Mouse (Mus musculus) heart, postnatal 0 days (tissue): ENCODE measurements around the gene Kcnj6. TPM values are rescaled to one million over a fixed set of nuclear protein-coding genes. Genes with fewer than 3 reads are reported as not detected.

Source experiments
- ATAC-seq: fragments of 200-750 bp; cut with Nextera tagmentation; 2 replicates; pipeline ENCODE4 v1.8.0; 2017; ENCODE audit warnings: low read depth, moderate number of reproducible peaks, moderate library complexity; ENCODE audit not compliant: insufficient read depth
- DNase-seq: peaks from one replicate; pipeline ENCODE4 v3.0.0-alpha.2; 2016; ENCODE audit warnings: low spot score
- H3K27ac ChIP-seq: fragments of 300-500 bp; sonication (generic); 2 replicates; pipeline ENCODE4 v1.5.1; 2014; ENCODE audit warnings: low read depth, mild to moderate bottlenecking
- H3K27me3 ChIP-seq: fragments of 300-500 bp; sonication (generic); 2 replicates; pipeline ENCODE4 v1.6.1; 2014; ENCODE audit warnings: low read length, mixed read lengths; ENCODE audit not compliant: control insufficient read depth, insufficient read depth
- H3K36me3 ChIP-seq: fragments of 300-500 bp; sonication (generic); replicated peaks from 2 replicates; pipeline ENCODE4 v1.6.1; 2014; ENCODE audit warnings: low read length, mixed read lengths; ENCODE audit not compliant: control insufficient read depth, insufficient read depth
- H3K4me1 ChIP-seq: fragments of 300-500 bp; sonication (generic); 2 replicates; pipeline ENCODE4 v1.6.1; 2014; ENCODE audit warnings: antibody characterized with exemption; ENCODE audit not compliant: control insufficient read depth, insufficient read depth
- H3K4me2 ChIP-seq: fragments of 300-500 bp; sonication (generic); 2 replicates; pipeline ENCODE4 v1.6.1; 2014; ENCODE audit warnings: low read depth, mild to moderate bottlenecking, low read length, moderate library complexity
- H3K4me3 ChIP-seq: fragments of 300-500 bp; sonication (generic); 2 replicates; pipeline ENCODE4 v1.5.1; 2014; ENCODE audit warnings: low read depth, low read length
- H3K9ac ChIP-seq: fragments of 300-500 bp; sonication (generic); replicated peaks from 2 replicates; pipeline ENCODE4 v1.6.1; 2014; ENCODE audit warnings: low read depth, low read length, mixed read lengths
- H3K9me3 ChIP-seq: fragments of 300-500 bp; sonication (generic); replicated peaks from 2 replicates; pipeline ENCODE4 v1.6.1; 2016; ENCODE audit warnings: low read length; ENCODE audit not compliant: control insufficient read depth
- CTCF ChIP-seq: IDR thresholded peaks from 2 replicates; pipeline ENCODE4 v1.5.1; 2016; ENCODE audit warnings: antibody characterized with exemption, control low read depth, low read depth
- EP300 ChIP-seq: IDR thresholded peaks from 2 replicates; pipeline ENCODE4 v1.6.1; 2016; ENCODE audit warnings: antibody characterized with exemption, low read depth
- WGBS: fragments of 180-500 bp; shearing (Covaris S2); extraction: QIAGEN DNeasy Blood & Tissue Kit; methylation state at CpG from one replicate; pipeline ENCODE4 v1.1.7; 2014; 5-methylcytosine and 5-hydroxymethylcytosine counted together
- polyA plus RNA-seq: library from polyadenylated mRNA; unstranded; fragments of >200 nt; fragmentation: Nextera tagmentation; extraction: Ambion mirVana; gene quantifications from 2 replicates; pipeline ENCODE4 v1.2.1, GENCODE M21; 2015
- total RNA-seq: library from RNA; depleted of rRNA; stranded (reverse); fragments of >200 nt; gene quantifications from 2 replicates; pipeline ENCODE4 v1.2.3, GENCODE M21; 2014; ENCODE audit warnings: low replicate concordance

Gene Kcnj6
- total and polyA plus RNA-seq, 2 experiments from 2014 or later = not detected

- no peaks in the 10 kb centered on the region for H3K4me1 ChIP-seq
- DNase-seq (peak; percentile 49), ATAC-seq (no peak)
- WGBS = 18% methylated on average over 13 of the region's 13 CpGs
- H3K4me3 ChIP-seq = no peak overlapping the region
- TF ChIP-seq CTCF (peak; percentile 20; the same call in 1 of the 2 replicates), EP300 (no peak)
- no peaks in the 10 kb centered on the region for H3K36me3 ChIP-seq
- H3K27ac ChIP-seq = no peak overlapping the region
- H3K4me2 ChIP-seq = no peak overlapping the region
- no peak overlapping the region for H3K9ac ChIP-seq
- H3K9me3 ChIP-seq = no peaks in the 10 kb centered on the region
- H3K27me3 ChIP-seq = peaks cover 31% of the 10 kb centered on the region
These were observed 1.9 kb downstream of the Kcnj6 start for GRCm38 (mm10) chr16:94995542-94996131.

GRCm38 (mm10) chr16:94994924-94995323, 2.6 kb downstream of the Kcnj6 start:
- no peak for TF ChIP-seq CTCF
- TF ChIP-seq EP300 = no peak
- Histone ChIP-seq H3K9me3 (no peaks in the 10 kb centered on the region), H3K36me3 (no peaks in the 10 kb centered on the region), H3K27ac (no peak overlapping the region), H3K9ac (no peak overlapping the region), H3K4me3 (no peak overlapping the region), H3K4me2 (no peak overlapping the region), H3K27me3 (peaks cover 31% of the 10 kb centered on the region), H3K4me1 (no peaks in the 10 kb centered on the region)
- DNase-seq (no peak), ATAC-seq (no peak)
- 43% methylated on average over 4 of the region's 4 CpGs for WGBS

- no peak overlapping the region for H3K27ac ChIP-seq
- no peaks in the 10 kb centered on the region for H3K9me3 ChIP-seq
- H3K4me1 ChIP-seq = no peaks in the 10 kb centered on the region
- H3K4me2 ChIP-seq = no peak overlapping the region
- no peak for ATAC-seq
- H3K4me3 ChIP-seq = no peak overlapping the region
- TF ChIP-seq CTCF (no peak), EP300 (no peak)
- DNase-seq = no peak
- 58% methylated on average over 3 of the region's 3 CpGs for WGBS
- no peaks in the 10 kb centered on the region for H3K36me3 ChIP-seq
- no peak overlapping the region for H3K9ac ChIP-seq
- peaks cover 31% of the 10 kb centered on the region for H3K27me3 ChIP-seq
These were observed 3.4 kb downstream of the Kcnj6 start for GRCm38 (mm10) chr16:94994148-94994547.

- TF ChIP-seq CTCF = no peak
- no peak for TF ChIP-seq EP300
- Histone ChIP-seq H3K4me3 (no peak overlapping the region), H3K4me1 (no peaks in the 10 kb centered on the region), H3K4me2 (no peak overlapping the region), H3K9ac (no peak overlapping the region), H3K27me3 (no peaks in the 10 kb centered on the region), H3K27ac (no peak overlapping the region), H3K36me3 (no peaks in the 10 kb centered on the region), H3K9me3 (no peaks in the 10 kb centered on the region)
- DNase-seq (no peak), ATAC-seq (no peak)
- WGBS = 60% methylated on average over 2 of the region's 2 CpGs
These were observed 7.4 kb downstream of the Kcnj6 start for GRCm38 (mm10) chr16:94990114-94990513.

- no peak overlapping the region for H3K4me2 ChIP-seq
- DNase-seq (no peak), ATAC-seq (no peak)
- H3K27ac ChIP-seq = no peak overlapping the region
- H3K4me3 ChIP-seq = no peak overlapping the region
- no peak for TF ChIP-seq CTCF
- H3K4me1 ChIP-seq = no peaks in the 10 kb centered on the region
- H3K27me3 ChIP-seq = no peaks in the 10 kb centered on the region
- whole genome bisulfite sequencing = 65% methylated on average over 9 of the region's 9 CpGs
- H3K9me3 ChIP-seq = no peaks in the 10 kb centered on the region
- H3K9ac ChIP-seq = no peak overlapping the region
- no peaks in the 10 kb centered on the region for H3K36me3 ChIP-seq
These were observed 10.8 kb downstream of the Kcnj6 start for GRCm38 (mm10) chr16:94986731-94987130.

- Histone ChIP-seq H3K9me3 (no peaks in the 10 kb centered on the region), H3K9ac (no peak overlapping the region), H3K4me3 (no peak overlapping the region), H3K4me1 (no peaks in the 10 kb centered on the region), H3K4me2 (no peak overlapping the region), H3K27me3 (no peaks in the 10 kb centered on the region), H3K36me3 (no peaks in the 10 kb centered on the region), H3K27ac (no peak overlapping the region)
- no peak for ATAC-seq
- DNase-seq = no peak
- WGBS = 90% methylated on average over 3 of the region's 3 CpGs
- no peak for TF ChIP-seq CTCF
- TF ChIP-seq EP300 = no peak
These were observed 13.2 kb downstream of the Kcnj6 start for GRCm38 (mm10) chr16:94984263-94984662.
